Mouse (Mus musculus): ENCODE data around the gene Duoxa2.
"Not testable (repeated sequence)": the region's sequence is repeated elsewhere in the genome, so short reads cannot be mapped to it uniquely, and the experiment has no call there.

Duoxa2 gene

GRCm38 (mm10) chr2:122306184-122306583, 7.5 kb downstream of the Duoxa2 start:
- no peak for DNase-seq (ENCODE audit: low read depth, low spot score)

GRCm38 (mm10) chr2:122309647-122310046, 10.9 kb downstream of the Duoxa2 start:
- no peak for DNase-seq (ENCODE audit: low read depth, low spot score)

- no peak for DNase-seq (ENCODE audit: low read depth, low spot score)
Measured at GRCm38 (mm10) chr2:122311561-122311960, 12.9 kb downstream of the Duoxa2 start.

DNA sequence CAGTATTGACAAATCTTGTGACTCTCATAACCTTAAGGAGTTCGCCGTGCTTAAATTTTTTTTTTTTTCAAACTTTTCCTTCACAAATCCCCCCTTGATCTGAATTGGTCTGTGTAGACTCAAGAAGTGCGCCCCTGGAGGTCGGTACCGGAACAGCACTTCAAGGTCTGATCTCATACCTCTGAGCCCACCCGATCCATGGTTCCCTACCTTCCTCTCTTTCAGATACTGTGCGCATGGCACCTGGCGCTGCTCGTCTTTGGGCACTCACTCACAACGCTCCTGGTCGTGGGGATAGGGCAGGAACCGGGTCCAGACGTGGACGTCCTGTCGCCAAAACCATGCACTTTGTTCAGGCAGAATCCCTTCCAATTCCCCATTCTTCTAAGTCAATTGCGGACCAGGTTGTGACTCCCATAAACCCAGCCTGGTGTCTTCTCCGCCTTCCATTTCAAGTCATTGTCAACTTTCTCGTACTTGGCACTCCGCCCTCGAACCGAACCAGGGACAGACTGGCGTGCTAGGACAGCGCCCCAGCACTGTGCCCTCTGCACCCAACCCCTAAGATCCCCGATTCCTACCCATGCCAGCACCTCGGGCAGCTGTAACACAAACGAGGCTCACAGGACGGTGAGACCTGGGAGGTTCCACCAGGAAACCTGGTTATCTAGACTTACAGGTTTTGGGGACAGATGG, 14.2 kb downstream of the Duoxa2 start:
- DNase-seq (ENCODE audit: low read depth, low spot score) = peak; percentile 84

GRCm38 (mm10) chr2:122313536-122313935, 14.8 kb downstream of the Duoxa2 start, which contains the start of gene Duoxa1:
TSS of gene Duoxa1 (minus strand) at chr2:122313730.
- peak; percentile 13 for DNase-seq (ENCODE audit: low read depth, low spot score)

DNA sequence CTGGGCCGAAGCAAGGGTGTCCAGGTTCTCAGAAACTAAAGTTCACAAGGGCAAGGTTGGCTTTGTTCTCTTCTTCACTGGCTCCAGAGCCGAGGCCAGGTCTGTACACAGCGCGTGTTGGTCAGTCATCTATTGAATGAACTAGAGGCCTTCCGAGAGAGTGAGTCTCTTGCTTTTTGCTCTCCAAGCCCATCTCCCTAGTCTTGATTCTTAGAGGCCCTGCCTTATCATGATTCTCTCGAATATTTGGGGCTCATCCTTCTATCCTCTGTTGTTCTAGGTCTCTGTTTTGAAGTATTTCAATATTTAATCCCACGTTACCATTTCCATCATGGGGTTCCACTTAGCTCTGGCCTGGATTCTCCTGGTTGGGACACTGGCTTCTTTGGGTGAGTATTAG, 16.7 kb downstream of the Duoxa2 start, which contains the start of gene Duox1:
Duox1 (plus strand) TSS at position 301 of the 400 bp plus-strand sequence.
- DNase-seq (ENCODE audit: low read depth, low spot score) = no peak

DNA sequence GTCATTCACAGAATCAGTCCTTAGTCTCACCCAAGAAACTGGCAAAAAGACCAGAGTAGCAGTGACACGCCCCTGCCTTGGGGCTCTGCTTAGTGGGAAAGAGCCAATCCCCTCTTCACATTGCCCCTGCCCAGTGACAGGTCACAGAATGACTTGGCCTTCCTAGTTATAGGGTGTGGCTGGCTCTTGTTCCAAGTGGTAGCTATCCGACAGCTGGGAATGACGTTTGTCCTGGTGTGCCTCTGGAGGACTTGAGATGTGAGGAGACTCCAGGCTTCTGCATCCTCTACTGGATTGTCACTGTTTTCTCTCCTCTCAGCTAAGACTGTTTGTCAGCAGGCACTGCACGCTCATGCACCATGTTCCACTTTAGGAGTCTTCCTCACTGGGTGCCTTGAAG, 18.7 kb downstream of the Duoxa2 start:
- no peak for DNase-seq (ENCODE audit: low read depth, low spot score)

- no peak for DNase-seq (ENCODE audit: low read depth, low spot score)
Measured at GRCm38 (mm10) chr2:122323960-122324359, 25.3 kb downstream of the Duoxa2 start.

GRCm38 (mm10) chr2:122324586-122324985, 25.9 kb downstream of the Duoxa2 start:
- no peak for DNase-seq (ENCODE audit: low read depth, low spot score)

GRCm38 (mm10) chr2:122325361-122325760, 26.7 kb downstream of the Duoxa2 start:
- no peak for DNase-seq (ENCODE audit: low read depth, low spot score)

DNA sequence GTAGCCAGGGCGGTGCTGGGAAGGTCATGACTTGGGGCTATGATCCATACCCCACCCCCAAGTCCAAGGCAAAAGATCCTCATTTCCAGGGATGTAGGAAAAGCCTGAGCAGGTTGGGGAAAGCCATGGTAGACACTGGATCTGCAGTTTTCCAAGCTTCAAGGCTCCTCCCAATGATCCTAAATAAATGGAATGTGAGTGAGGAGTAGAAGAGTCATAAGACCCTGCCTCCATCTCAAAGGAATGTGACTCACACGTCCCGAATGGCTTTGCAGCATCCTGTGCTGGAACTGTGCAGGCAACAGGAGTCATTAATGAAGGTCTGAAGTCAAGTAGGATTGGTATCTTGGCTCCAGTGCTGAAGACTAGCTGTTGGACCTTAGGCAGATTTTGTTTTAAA, 29.3 kb downstream of the Duoxa2 start:
- DNase-seq (ENCODE audit: low read depth, low spot score) = no peak

- DNase-seq (ENCODE audit: low read depth, low spot score) = not testable (repeated sequence)
Measured at GRCm38 (mm10) chr2:122330317-122330716, 31.6 kb downstream of the Duoxa2 start.

DNA sequence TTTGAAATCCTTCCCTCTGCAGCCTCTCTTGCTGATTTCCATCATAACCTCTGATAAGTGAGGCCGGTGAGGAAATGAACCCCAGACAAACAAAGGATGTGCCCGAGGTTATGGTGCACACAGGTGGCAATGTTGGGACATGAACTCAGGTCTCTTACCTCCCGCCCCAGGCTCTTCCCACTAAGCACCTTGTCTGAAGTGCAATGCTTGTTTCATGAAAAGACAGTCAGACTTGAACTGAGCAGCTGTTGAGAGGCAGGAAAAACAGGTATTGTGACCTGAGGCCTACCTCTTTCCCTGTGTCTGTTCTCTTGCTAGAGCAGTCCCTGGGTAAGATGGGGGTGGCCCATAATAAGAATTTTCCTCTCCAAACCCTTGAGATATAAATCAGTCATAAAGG, 33.5 kb downstream of the Duoxa2 start:
- DNase-seq (ENCODE audit: low read depth, low spot score) = no peak

DNA sequence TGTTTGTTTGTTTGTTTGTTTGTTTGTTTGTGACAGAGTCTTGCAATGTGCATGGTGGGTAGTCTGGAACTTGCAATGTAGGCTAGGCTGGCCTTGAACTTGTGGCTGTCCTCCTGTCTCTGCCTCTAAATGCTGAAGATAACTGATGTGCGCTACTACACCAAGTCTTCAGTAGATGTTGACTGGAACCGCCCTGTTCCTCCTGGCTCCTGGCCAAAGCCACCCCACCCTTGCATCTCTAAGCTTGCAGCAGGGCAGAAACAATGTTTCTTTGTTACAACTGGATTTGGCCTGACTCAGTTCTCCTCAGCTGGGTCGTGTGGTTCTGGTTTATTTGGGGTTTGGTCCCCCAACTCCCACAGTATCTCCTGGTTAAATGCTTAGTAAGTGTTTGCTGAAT, 35.5 kb downstream of the Duoxa2 start:
- DNase-seq (ENCODE audit: low read depth, low spot score) = peak; percentile 81

DNA sequence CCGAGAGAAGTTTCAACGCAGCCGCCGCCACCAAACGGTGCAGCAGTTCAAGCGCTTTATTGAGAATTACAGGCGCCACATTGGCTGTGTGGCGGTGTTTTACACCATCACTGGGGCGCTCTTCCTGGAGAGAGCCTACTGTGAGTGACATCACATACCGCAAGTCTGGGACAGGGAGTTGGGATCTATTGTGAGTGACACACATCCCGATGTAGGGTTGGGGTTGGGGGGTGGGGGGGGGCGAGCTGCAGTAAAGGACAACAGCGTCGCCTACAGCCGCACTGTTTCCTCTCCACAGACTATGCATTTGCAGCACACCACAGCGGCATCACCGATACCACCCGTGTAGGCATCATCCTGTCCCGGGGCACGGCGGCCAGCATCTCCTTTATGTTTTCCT, 38.6 kb downstream of the Duoxa2 start:
- no peak for DNase-seq (ENCODE audit: low read depth, low spot score)

GRCm38 (mm10) chr2:122345106-122345893, 46.6 kb downstream of the Duoxa2 start:
- no peak for DNase-seq (ENCODE audit: low read depth, low spot score)

GRCm38 (mm10) chr2:122346164-122346563, 47.5 kb downstream of the Duoxa2 start:
- not testable (repeated sequence) for DNase-seq (ENCODE audit: low read depth, low spot score)

GRCm38 (mm10) chr2:122347257-122347656, 48.6 kb downstream of the Duoxa2 start:
- no peak for DNase-seq (ENCODE audit: low read depth, low spot score)

- DNase-seq (ENCODE audit: low read depth, low spot score) = peak; percentile 79
Measured at GRCm38 (mm10) chr2:122348531-122349131, 49.9 kb downstream of the Duoxa2 start.

DNA sequence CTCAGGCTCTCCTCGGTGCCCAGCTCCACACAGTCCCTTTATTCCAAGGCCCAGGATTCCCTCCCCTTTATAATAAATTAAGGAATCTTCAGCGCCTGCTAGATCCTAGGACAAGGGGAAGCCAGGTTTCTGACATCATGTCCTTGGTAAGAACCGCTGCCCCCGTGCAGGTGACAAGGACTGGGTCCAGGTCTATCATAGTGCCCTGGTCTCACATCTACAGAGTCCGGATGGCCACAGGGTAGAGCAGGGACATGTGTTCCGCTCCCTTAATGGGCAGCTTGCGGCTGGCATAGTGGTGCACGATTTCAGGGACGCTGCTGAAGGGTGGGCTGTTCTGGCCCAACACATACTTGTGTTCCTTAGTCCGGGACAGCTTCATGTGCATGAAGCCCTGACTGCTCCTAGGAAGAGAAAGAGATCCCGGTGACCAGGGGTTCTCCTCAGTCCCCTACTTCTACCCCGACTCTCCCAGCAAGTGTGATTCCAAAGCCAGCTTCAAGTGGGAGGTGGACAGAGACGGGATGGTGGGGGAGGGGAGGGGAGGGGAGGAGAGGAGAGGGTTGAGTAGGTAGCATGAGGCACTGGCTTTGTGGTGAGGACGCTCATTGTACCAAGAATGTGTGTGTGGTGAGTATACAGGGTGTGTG, 50.6 kb downstream of the Duoxa2 start:
- no peak for DNase-seq (ENCODE audit: low read depth, low spot score)

DNA sequence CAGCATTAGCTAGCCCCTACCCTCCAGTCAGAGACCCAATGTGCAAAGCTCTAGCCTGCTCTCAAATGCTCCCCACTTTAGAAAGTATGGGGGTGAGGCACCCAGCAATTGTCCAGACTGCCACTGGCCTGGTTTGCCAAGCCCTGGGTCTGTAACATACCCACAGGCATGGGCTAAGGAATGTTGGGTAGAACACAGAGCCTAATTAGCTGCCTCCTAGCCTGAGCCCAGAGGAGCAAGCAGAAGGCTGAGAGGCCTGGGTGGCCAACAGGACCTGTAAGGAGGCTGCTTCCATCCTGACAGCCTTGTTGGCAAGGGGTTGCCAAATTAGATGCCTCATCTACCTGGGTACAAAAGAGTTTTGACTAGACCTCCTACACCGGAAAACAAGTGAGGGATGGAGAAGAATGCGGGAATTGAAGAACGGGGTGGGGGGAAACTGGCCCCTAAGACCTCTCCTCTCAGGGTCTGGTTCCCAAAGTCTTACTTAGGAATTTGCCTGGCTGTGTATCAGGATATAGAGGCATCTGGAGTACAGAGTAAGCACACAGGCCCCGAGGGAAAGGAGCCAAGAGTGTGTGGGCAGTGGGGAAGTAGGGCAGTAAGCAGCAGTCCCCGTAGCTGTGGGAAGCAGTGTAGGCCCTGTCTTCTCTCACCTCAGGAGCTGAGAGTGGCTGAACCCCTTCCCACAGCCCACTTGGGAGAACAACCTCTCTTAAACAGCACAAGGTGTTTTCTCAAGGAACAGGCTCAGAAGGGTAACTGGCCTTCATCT, 52.6 kb downstream of the Duoxa2 start:
- DNase-seq (ENCODE audit: low read depth, low spot score) = no peak

Measured in R1 (cell line).